ENCODE assay signal across 15 mouse cellular contexts in genomic region chr13:46042224-46042623, GRCm38 (mm10).
DNase-seq lines count a peak whose midpoint lies in the region; ATAC-seq and TF ChIP-seq lines count a peak whose summit lies in the region.
"Had no signal": no experiment of that assay in that cellular context is flagged by ENCODE, and none has a peak within 500 bp of the region (broad histone marks: within the 10 kb centered on the region; RNA-seq: fewer than 3 reads in every experiment).

No protein-coding gene starts in this region.

- ATAC-seq in kidney, embryonic 15.5 days (replicated peaks; ENCODE audit: low FRiP score): no peak
- no peak for ATAC-seq in CD4-positive, CD25-positive, alpha-beta regulatory T cell, adult 4 months
- ATAC-seq: hindbrain, embryonic 16.5 days had no signal

- no peak for TF ChIP-seq CTCF in spleen, adult 2 months (IDR thresholded peaks at IDR 0.05; ENCODE audit: extremely low read depth, insufficient read depth, insufficient read length, insufficient replicate concordance)

- H3K4me2 ChIP-seq in kidney, embryonic 15.5 days: no peak overlapping the region
- H3K4me2 ChIP-seq: limb, embryonic 15.5 days had no signal

- H3K9ac ChIP-seq in kidney, embryonic 15.5 days: no peak overlapping the region
- H3K9ac ChIP-seq: limb, embryonic 15.5 days had no signal

- no peaks in the 10 kb centered on the region for H3K27me3 ChIP-seq in kidney, embryonic 15.5 days
- no peaks in the 10 kb centered on the region for H3K27me3 ChIP-seq in spleen, adult 2 months (ENCODE audit: control insufficient read depth, insufficient read depth, low read length)
- H3K27me3 ChIP-seq: limb, embryonic 15.5 days had no signal

- 68% methylated on average over 8 of the region's 8 CpGs for WGBS in kidney, embryonic 15.5 days
- WGBS in spleen, adult 2 months: 71% methylated on average over 8 of the region's 8 CpGs

- 0 out of 2 replicates have a peak overlapping the region, but pooled peaks have one; percentile 37 for H3K27ac ChIP-seq in kidney, embryonic 15.5 days
- peak overlapping the region; percentile 63 for H3K27ac ChIP-seq in spleen, adult 2 months (ENCODE audit: insufficient read depth, low read length)
- H3K27ac ChIP-seq: limb, embryonic 15.5 days; midbrain, embryonic 10.5 days; stomach, postnatal 0 days had no signal

- H3K9me3 ChIP-seq in kidney, embryonic 15.5 days (replicated peaks): no peaks in the 10 kb centered on the region
- H3K9me3 ChIP-seq: limb, embryonic 15.5 days; midbrain, embryonic 10.5 days had no signal

- DNase-seq in heart, adult 11 months: peak; percentile 64
- no peak for DNase-seq in heart, adult 18-20 months
- no peak for DNase-seq in kidney, postnatal 36 days
- no peak for DNase-seq in spleen, adult 2 months (ENCODE audit: low read depth in 1 of 2, low spot score in 2 of 2)
- no peak for DNase-seq in spleen, postnatal 36 days (ENCODE audit: low spot score in 2 of 2)
- DNase-seq in adrenal gland, postnatal 25 days: no peak
- DNase-seq: cerebellum, adult 2 months; kidney, adult 11 months; lung, adult 2 months had no signal

- TF ChIP-seq POLR2A in spleen, adult 2 months (IDR thresholded peaks at IDR 0.05; ENCODE audit: low read depth, low read length): no peak

- peaks cover 22% of the 10 kb centered on the region for H3K4me1 ChIP-seq in kidney, embryonic 15.5 days
- H3K4me1 ChIP-seq in spleen, adult 2 months (ENCODE audit: control insufficient read depth, insufficient read depth, insufficient read length): peaks cover 6% of the 10 kb centered on the region; the same call in 1 of the 2 replicates

- no peaks in the 10 kb centered on the region for H3K36me3 ChIP-seq in kidney, embryonic 15.5 days
- H3K36me3 ChIP-seq in spleen, adult 2 months (ENCODE audit: control insufficient read depth, insufficient read depth, low read length): no peaks in the 10 kb centered on the region
- H3K36me3 ChIP-seq: limb, embryonic 15.5 days; midbrain, embryonic 10.5 days had no signal

- no peak overlapping the region for H3K4me3 ChIP-seq in kidney, embryonic 15.5 days (replicated peaks)
- H3K4me3 ChIP-seq in spleen, adult 2 months (ENCODE audit: extremely low read depth, insufficient read depth, insufficient read length): no peak overlapping the region
- H3K4me3 ChIP-seq: limb, embryonic 15.5 days; midbrain, embryonic 10.5 days had no signal
